Comparison of ENCODE assay signal across 16 mouse cellular contexts in the genomic region with DNA sequence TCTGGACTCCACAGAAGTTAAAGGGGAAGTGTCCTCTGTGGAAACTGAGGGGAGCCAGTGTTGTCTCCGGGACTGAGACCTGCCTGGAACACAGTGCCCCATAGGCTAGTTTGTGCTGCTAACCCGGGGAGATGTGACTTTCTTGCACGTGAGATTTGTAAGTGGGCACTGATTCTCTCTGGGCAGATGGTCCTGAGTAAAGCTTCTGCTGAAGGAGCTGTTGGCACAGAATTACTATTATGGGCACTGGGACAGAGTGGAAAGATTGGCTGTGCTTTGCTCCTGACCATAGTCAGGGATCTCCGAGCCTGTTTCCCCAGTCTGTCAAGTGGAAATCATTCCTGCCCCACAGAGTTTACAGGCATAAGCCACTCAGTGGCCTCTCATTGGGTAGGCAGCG.
DNase-seq lines count a peak whose midpoint lies in the region; ATAC-seq and TF ChIP-seq lines count a peak whose summit lies in the region.
"Had no signal": no experiment of that assay in that cellular context is flagged by ENCODE, and none has a peak within 500 bp of the region (broad histone marks: within the 10 kb centered on the region; RNA-seq: fewer than 3 reads in every experiment).

No protein-coding gene starts in this region.

- H3K9ac ChIP-seq in heart, embryonic 12.5 days: 0 out of 2 replicates have a peak overlapping the region, but pooled peaks have one; percentile 1
- H3K9ac ChIP-seq in liver, embryonic 15.5 days: no peak overlapping the region
- H3K9ac ChIP-seq in liver, postnatal 0 days (replicated peaks): no peak overlapping the region
- no peak overlapping the region for H3K9ac ChIP-seq in limb, embryonic 15.5 days
- H3K9ac ChIP-seq: hindbrain, embryonic 12.5 days; lung, embryonic 14.5 days; neural tube, embryonic 12.5 days had no signal

- H3K36me3 ChIP-seq in heart, embryonic 12.5 days: no peaks in the 10 kb centered on the region
- H3K36me3 ChIP-seq in liver, embryonic 15.5 days (replicated peaks): peaks cover 5% of the 10 kb centered on the region
- H3K36me3 ChIP-seq in liver, postnatal 0 days (replicated peaks; ENCODE audit: insufficient read depth, low read length): 0 out of 2 replicates have a peak, but pooled peaks cover 3% of the 10 kb centered on the region
- H3K36me3 ChIP-seq in limb, embryonic 15.5 days: no peaks in the 10 kb centered on the region

- H3K27me3 ChIP-seq in heart, embryonic 12.5 days (replicated peaks): no peaks in the 10 kb centered on the region
- H3K27me3 ChIP-seq in liver, embryonic 15.5 days: no peaks in the 10 kb centered on the region
- H3K27me3 ChIP-seq in liver, postnatal 0 days (ENCODE audit: insufficient read depth, low read length): no peaks in the 10 kb centered on the region
- H3K27me3 ChIP-seq in limb, embryonic 15.5 days: no peaks in the 10 kb centered on the region
- H3K27me3 ChIP-seq: hindbrain, embryonic 12.5 days; neural tube, embryonic 12.5 days had no signal

- H3K4me3 ChIP-seq in heart, embryonic 12.5 days: no peak overlapping the region
- H3K4me3 ChIP-seq in liver, embryonic 15.5 days (replicated peaks): no peak overlapping the region
- H3K4me3 ChIP-seq in liver, postnatal 0 days (ENCODE audit: low read depth, low read length): no peak overlapping the region
- H3K4me3 ChIP-seq in limb, embryonic 15.5 days: no peak overlapping the region
- no peak overlapping the region for H3K4me3 ChIP-seq in gastrocnemius, adult 2 months
- H3K4me3 ChIP-seq: hindbrain, embryonic 12.5 days; neural tube, embryonic 12.5 days had no signal

- no peaks in the 10 kb centered on the region for H3K9me3 ChIP-seq in heart, embryonic 12.5 days (replicated peaks)
- H3K9me3 ChIP-seq in liver, embryonic 15.5 days (replicated peaks): no peaks in the 10 kb centered on the region
- no peaks in the 10 kb centered on the region for H3K9me3 ChIP-seq in liver, postnatal 0 days (ENCODE audit: low read length)
- H3K9me3 ChIP-seq in limb, embryonic 15.5 days: no peaks in the 10 kb centered on the region
- H3K9me3 ChIP-seq: hindbrain, embryonic 12.5 days; neural tube, embryonic 12.5 days had no signal

- DNase-seq in heart, adult 18-20 months: no peak
- DNase-seq in liver, postnatal 0 days: no peak
- DNase-seq in cerebellum, adult 8-10 months: peak; percentile 53
- DNase-seq in gastrocnemius, adult 2 months: no peak
- DNase-seq in heart, postnatal 25 days (ENCODE audit: low spot score): no peak
- DNase-seq: adrenal gland, adult 8-10 months; embryo, embryonic 11 days; gastrocnemius, postnatal 36 days; kidney, postnatal 14 days; lung, embryonic 14.5 days had no signal

- WGBS in heart, embryonic 12.5 days: 78% methylated on average over 5 of the region's 5 CpGs
- WGBS in liver, embryonic 15.5 days (ENCODE audit: insufficient replicate concordance): 81% methylated on average over 5 of the region's 5 CpGs
- WGBS in liver, postnatal 0 days (ENCODE audit: insufficient replicate concordance): 81% methylated on average over 5 of the region's 5 CpGs
- 73% methylated on average over 5 of the region's 5 CpGs for WGBS in limb, embryonic 15.5 days

- intact Hi-C loops in gastrocnemius, adult 2 months (cut with DNase I): loop anchor here (5.0 kb wide), 1 partner anchor 128 kb away; no protein-coding TSS in a partner anchor
- intact Hi-C loops in heart, postnatal 25 days (cut with DNase I): no loop called here

- TF ChIP-seq CTCF in liver, postnatal 0 days (IDR thresholded peaks at IDR 0.05; ENCODE audit: low read depth): no peak
- TF ChIP-seq CTCF in gastrocnemius, adult 2 months (IDR thresholded peaks at IDR 0.05): no peak

- H3K4me2 ChIP-seq in heart, embryonic 12.5 days: no peak overlapping the region
- H3K4me2 ChIP-seq in liver, embryonic 15.5 days: no peak overlapping the region
- no peak overlapping the region for H3K4me2 ChIP-seq in liver, postnatal 0 days (ENCODE audit: low read depth, low read length)
- no peak overlapping the region for H3K4me2 ChIP-seq in limb, embryonic 15.5 days
- H3K4me2 ChIP-seq: hindbrain, embryonic 12.5 days; lung, embryonic 14.5 days; neural tube, embryonic 12.5 days had no signal

- peaks cover 62% of the 10 kb centered on the region for H3K4me1 ChIP-seq in heart, embryonic 12.5 days (replicated peaks)
- H3K4me1 ChIP-seq in liver, embryonic 15.5 days (replicated peaks): peaks cover 54% of the 10 kb centered on the region
- H3K4me1 ChIP-seq in liver, postnatal 0 days (ENCODE audit: insufficient read depth): peaks cover 13% of the 10 kb centered on the region
- peaks cover 59% of the 10 kb centered on the region for H3K4me1 ChIP-seq in limb, embryonic 15.5 days

- TF ChIP-seq EP300 in liver, postnatal 0 days (IDR thresholded peaks at IDR 0.05; ENCODE audit: low read depth): no peak

- H3K27ac ChIP-seq in heart, embryonic 12.5 days (ENCODE audit: poor library complexity, severe bottlenecking): no peak overlapping the region
- H3K27ac ChIP-seq in liver, embryonic 15.5 days (replicated peaks): peak overlapping the region; percentile 14; the same call in 1 of the 2 replicates
- H3K27ac ChIP-seq in liver, postnatal 0 days (ENCODE audit: low read depth): no peak overlapping the region
- peak overlapping the region; percentile 34 for H3K27ac ChIP-seq in limb, embryonic 15.5 days
- H3K27ac ChIP-seq in gastrocnemius, adult 2 months: no peak overlapping the region
- H3K27ac ChIP-seq: hindbrain, embryonic 12.5 days; neural tube, embryonic 12.5 days had no signal

- ATAC-seq in heart, embryonic 12.5 days (ENCODE audit: insufficient number of reproducible peaks, low FRiP score): no peak
- no peak for ATAC-seq in liver, embryonic 15.5 days (ENCODE audit: insufficient read depth)
- no peak for ATAC-seq in liver, postnatal 0 days
- no peak for ATAC-seq in limb, embryonic 15.5 days (ENCODE audit: insufficient number of reproducible peaks, low FRiP score, low TSS enrichment, low read depth)
- ATAC-seq: intestine, embryonic 16.5 days had no signal

Comparison
In these comparisons a context has a peak if more than half of its experiments do, and no peak if none do; other contexts are left out.
1. H3K27ac ChIP-seq: peak in liver, embryonic 15.5 days (single experiment) and limb, embryonic 15.5 days (single experiment); none in heart, embryonic 12.5 days (single experiment), liver, postnatal 0 days (single experiment) and gastrocnemius, adult 2 months (single experiment).